Mouse (Mus musculus) stomach, embryonic 16.5 days (tissue): ENCODE measurements around the gene Il34. TPM values are rescaled to one million over a fixed set of nuclear protein-coding genes. Genes with fewer than 3 reads are reported as not detected.

Experiments
- ATAC-seq: fragments of 200-750 bp; cut with Nextera tagmentation; 2 replicates; pipeline ENCODE4 v1.8.0; 2017; ENCODE audit warnings: moderate number of reproducible peaks, moderate TSS enrichment; ENCODE audit not compliant: insufficient read depth, low FRiP score
- H3K27ac ChIP-seq: fragments of 300-500 bp; sonication (generic); 2 replicates; pipeline ENCODE4 v1.5.1; 2014; ENCODE audit warnings: low read length
- H3K27me3 ChIP-seq: fragments of 300-500 bp; sonication (generic); 2 replicates; pipeline ENCODE4 v1.6.1; 2014; ENCODE audit warnings: low read length, control low read depth, mixed read lengths; ENCODE audit not compliant: control insufficient read depth, insufficient read depth
- H3K36me3 ChIP-seq: fragments of 300-500 bp; sonication (generic); 2 replicates; pipeline ENCODE4 v1.6.1; 2014; ENCODE audit warnings: low read length; ENCODE audit not compliant: control insufficient read depth, insufficient read depth
- H3K4me1 ChIP-seq: fragments of 300-500 bp; sonication (generic); 2 replicates; pipeline ENCODE4 v1.6.1; 2014; ENCODE audit warnings: low read length, control low read depth, mixed read lengths; ENCODE audit not compliant: control insufficient read depth, insufficient read depth
- H3K4me2 ChIP-seq: fragments of 300-500 bp; sonication (generic); 2 replicates; pipeline ENCODE4 v1.6.1; 2014; ENCODE audit warnings: low read depth, low read length, mixed read lengths
- H3K4me3 ChIP-seq: fragments of 300-500 bp; sonication (generic); replicated peaks from 2 replicates; pipeline ENCODE4 v1.5.1; 2014; ENCODE audit warnings: mild to moderate bottlenecking, low read length
- H3K9ac ChIP-seq: fragments of 300-500 bp; sonication (generic); 2 replicates; pipeline ENCODE4 v1.6.1; 2014; ENCODE audit warnings: low read length
- H3K9me3 ChIP-seq: fragments of 300-500 bp; sonication (generic); replicated peaks from 2 replicates; pipeline ENCODE4 v1.6.1; 2016; ENCODE audit warnings: low read length, control low read depth; ENCODE audit not compliant: control insufficient read depth
- WGBS: fragments of 180-500 bp; shearing (Covaris S2); extraction: QIAGEN DNeasy Blood & Tissue Kit; methylation state at CpG from one replicate; pipeline ENCODE4 v1.1.7; 2014; 5-methylcytosine and 5-hydroxymethylcytosine counted together
- polyA plus RNA-seq: library from polyadenylated mRNA; unstranded; fragments of >200 nt; fragmentation: Nextera tagmentation; extraction: Ambion mirVana; gene quantifications from 2 replicates; pipeline ENCODE4 v1.2.1, GENCODE M21; 2015

Gene Il34
- polyA plus RNA-seq, 1 experiment from 2014 or later: 2.9 TPM

DNA sequence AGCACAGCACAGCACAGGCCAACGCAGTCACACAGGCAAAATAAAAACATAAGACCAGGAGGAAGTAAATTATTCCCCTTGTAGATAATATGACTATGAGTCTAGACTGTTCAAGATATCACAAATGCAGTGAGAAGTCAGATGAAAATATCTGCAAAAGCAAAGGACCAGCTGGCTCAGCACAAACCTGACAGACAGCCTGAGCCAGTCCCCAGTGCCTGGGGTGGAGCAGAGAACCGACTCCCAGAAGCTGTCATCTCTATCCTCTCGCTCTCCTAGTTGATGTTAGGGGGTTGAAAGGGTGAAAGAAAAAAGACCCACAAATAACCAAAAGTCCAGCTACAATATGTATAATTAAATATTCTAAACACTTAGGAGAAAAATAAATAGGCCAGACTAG is 30.0 kb downstream of the Il34 start:
- Histone ChIP-seq H3K9me3 (no peaks in the 10 kb centered on the region), H3K4me1 (no peaks in the 10 kb centered on the region), H3K9ac (no peak overlapping the region), H3K27me3 (no peaks in the 10 kb centered on the region), H3K36me3 (no peaks in the 10 kb centered on the region), H3K4me3 (no peak overlapping the region), H3K27ac (no peak overlapping the region), H3K4me2 (no peak overlapping the region)
- ATAC-seq: no peak
- WGBS: 75% methylated on average over 3 of the region's 3 CpGs

DNA sequence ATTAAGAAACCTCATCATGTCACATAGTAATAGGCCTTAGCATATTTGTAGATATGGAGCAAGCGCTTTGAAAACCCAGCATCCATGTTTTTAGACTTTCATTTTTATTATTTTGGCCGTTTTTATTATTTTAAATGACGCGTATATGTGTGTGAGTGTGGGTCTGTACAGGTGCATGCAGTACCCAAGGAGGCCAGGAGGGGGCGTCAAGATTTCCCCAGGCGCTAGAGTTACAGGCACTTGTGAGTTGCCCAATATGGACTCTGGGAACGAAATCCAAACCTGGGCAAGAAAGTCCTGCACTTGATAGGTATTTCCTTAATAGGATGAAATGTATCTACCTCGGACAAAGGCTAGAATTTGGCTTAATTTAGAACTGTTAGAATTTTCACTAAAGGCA is 30.4 kb downstream of the Il34 start:
- no peak overlapping the region for H3K27ac ChIP-seq
- WGBS: 79% methylated on average over 8 of the region's 8 CpGs
- no peak overlapping the region for H3K4me2 ChIP-seq
- no peaks in the 10 kb centered on the region for H3K36me3 ChIP-seq
- H3K9ac ChIP-seq: no peak overlapping the region
- H3K9me3 ChIP-seq: no peaks in the 10 kb centered on the region
- no peak for ATAC-seq
- no peaks in the 10 kb centered on the region for H3K27me3 ChIP-seq
- no peaks in the 10 kb centered on the region for H3K4me1 ChIP-seq
- H3K4me3 ChIP-seq: no peak overlapping the region

DNA sequence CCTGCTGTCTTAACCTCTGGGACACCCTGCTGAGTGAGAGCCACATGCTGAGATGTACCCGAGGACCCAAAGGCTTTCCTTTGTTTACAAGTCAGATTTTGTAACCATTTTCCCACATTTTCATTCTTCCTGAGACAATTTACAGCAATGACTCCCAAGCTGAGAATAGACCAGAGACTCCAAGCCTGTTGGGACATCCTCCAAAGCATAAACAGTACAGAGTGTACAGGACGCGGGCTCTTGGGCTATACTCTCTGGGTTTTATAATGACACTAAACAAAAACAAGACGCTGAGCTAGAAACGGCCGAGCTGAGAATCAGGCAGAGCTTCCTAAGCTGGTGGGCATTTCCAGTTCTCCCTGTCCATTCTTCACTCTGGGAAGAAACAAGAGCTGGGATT is 31.0 kb downstream of the Il34 start:
- no peak overlapping the region for H3K27ac ChIP-seq
- H3K36me3 ChIP-seq: no peaks in the 10 kb centered on the region

DNA sequence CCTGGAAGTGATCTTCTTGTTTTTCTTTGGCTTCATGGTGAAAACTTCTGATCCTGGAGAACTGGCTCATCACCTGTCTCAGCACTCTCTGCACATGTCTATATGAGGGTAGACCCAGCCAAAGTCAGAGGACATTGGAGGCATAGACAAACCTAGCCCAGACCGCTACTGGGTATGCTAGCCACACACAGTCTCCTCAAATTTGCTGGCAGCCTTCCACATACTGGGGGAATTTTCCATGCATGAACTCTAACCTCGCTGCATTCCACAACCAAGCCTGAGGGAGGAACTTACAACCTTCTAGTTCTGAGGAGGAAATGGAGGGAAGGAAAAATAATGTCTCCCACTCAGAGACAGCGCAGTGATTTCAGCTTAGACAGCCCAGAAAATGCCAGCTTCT is 31.7 kb downstream of the Il34 start:
- H3K27ac ChIP-seq: no peak overlapping the region
- no peaks in the 10 kb centered on the region for H3K9me3 ChIP-seq
- no peaks in the 10 kb centered on the region for H3K36me3 ChIP-seq
- H3K4me1 ChIP-seq: no peaks in the 10 kb centered on the region
- 0 out of 2 replicates have a peak, but pooled peaks have one; percentile 30 for ATAC-seq
- H3K9ac ChIP-seq: no peak overlapping the region
- no peaks in the 10 kb centered on the region for H3K27me3 ChIP-seq
- no peak overlapping the region for H3K4me2 ChIP-seq
- 58% methylated on average over 3 of the region's 3 CpGs for WGBS
- H3K4me3 ChIP-seq: no peak overlapping the region

More for the DNA sequence above, 31.0 kb downstream of the Il34 start:
- H3K4me1 ChIP-seq: no peaks in the 10 kb centered on the region
- no peak overlapping the region for H3K4me3 ChIP-seq
- no peak for ATAC-seq
- 76% methylated on average over 6 of the region's 6 CpGs for WGBS
- H3K9ac ChIP-seq: no peak overlapping the region
- H3K9me3 ChIP-seq: no peaks in the 10 kb centered on the region
- no peak overlapping the region for H3K4me2 ChIP-seq
- H3K27me3 ChIP-seq: no peaks in the 10 kb centered on the region

DNA sequence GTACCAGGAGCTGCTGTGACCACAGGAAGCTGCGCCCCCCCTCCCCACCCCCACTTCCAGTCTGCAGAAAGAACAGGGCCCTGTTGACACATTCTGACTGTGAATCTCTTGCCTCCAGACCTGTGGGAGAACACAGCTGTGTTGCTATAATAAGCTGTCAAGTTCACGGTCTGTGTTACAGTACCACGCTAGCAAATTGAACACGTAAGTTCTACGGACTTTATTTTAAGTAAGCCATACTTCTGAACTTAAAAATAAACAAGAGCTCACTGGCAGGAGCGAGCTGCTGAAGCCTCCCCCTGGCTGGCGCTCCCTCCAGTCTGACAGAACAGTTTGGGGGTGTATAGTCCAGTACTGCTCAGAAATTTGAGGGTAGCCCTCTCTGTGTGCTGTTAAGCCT is 33.3 kb downstream of the Il34 start:
- Histone ChIP-seq H3K4me2 (no peak overlapping the region), H3K27ac (peak overlapping the region; percentile 36; the same call in 1 of the 2 replicates), H3K4me3 (no peak overlapping the region), H3K27me3 (no peaks in the 10 kb centered on the region), H3K9me3 (no peaks in the 10 kb centered on the region), H3K4me1 (no peaks in the 10 kb centered on the region), H3K9ac (no peak overlapping the region), H3K36me3 (no peaks in the 10 kb centered on the region)
- ATAC-seq: peak; percentile 42; the same call in 1 of the 2 replicates
- 36% methylated on average over 7 of the region's 7 CpGs for WGBS

DNA sequence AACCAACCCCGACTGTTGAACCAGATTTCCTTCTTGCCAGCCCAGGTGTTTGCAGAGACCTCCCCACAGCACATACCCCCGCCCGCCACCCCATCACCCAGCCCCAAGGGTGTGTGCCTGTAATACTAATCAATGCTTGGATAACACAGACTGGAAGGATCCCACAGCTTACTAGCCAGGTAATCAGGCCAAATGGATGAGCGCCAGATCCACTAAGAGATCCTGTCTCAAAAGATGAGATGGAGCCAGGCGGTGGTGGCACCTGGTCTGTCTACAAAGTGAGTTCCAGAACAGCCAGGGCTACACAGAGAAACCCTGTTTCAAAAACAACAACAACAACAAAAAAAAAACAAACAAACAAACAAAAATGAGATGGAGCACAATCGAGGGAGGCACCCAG is 38.5 kb downstream of the Il34 start:
- Histone ChIP-seq H3K27me3 (no peaks in the 10 kb centered on the region), H3K36me3 (no peaks in the 10 kb centered on the region), H3K4me3 (no peak overlapping the region), H3K9me3 (no peaks in the 10 kb centered on the region), H3K9ac (no peak overlapping the region), H3K4me2 (no peak overlapping the region), H3K27ac (no peak overlapping the region), H3K4me1 (no peaks in the 10 kb centered on the region)
- ATAC-seq: no peak
- WGBS: 77% methylated on average over 6 of the region's 6 CpGs

DNA sequence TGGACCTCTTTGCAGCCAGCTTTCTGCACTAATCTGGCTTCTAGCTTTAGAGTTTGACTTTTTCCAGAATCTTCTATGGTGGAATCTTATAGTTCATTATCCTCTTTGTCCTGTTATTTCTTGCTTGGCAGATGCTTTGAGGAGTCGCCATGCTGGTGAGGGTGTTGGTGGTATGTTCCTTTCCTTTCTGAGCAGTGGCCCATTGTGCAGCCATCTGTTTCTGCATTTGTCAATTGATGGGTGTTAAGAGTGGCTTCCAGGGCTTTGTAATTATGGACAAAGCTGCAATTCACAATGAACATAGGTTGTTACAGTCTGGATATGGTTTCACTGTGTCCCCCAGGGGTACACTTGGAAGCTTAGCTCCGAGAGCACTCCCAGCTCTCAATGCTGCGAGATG is 41.1 kb downstream of the Il34 start:
- no peak overlapping the region for H3K4me2 ChIP-seq
- no peak overlapping the region for H3K9ac ChIP-seq
- WGBS: 84% methylated on average over 3 of the region's 3 CpGs
- 0 out of 2 replicates have a peak, but pooled peaks cover 4% of the 10 kb centered on the region for H3K4me1 ChIP-seq
- H3K4me3 ChIP-seq: no peak overlapping the region
- no peak for ATAC-seq
- no peak overlapping the region for H3K27ac ChIP-seq
- no peaks in the 10 kb centered on the region for H3K27me3 ChIP-seq
- H3K36me3 ChIP-seq: no peaks in the 10 kb centered on the region
- no peaks in the 10 kb centered on the region for H3K9me3 ChIP-seq

DNA sequence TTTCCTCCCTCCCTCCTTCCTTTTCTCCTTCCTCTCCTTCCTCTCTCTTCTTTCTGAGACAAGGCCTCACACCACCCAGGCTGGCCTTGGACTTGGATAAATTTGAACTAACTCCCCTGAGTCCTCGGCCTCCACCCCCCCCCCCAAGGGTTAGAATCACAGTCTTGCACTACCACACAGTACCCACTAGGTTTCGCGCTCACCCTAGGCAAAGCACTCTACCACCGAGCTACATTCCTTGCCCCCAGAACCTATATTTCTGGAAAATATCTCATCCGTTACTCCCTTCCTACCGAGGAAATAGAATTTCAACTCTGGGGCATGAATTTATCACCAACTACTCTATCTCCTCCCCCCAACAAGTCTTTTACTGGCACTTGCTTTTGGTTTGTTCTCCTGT is 43.7 kb downstream of the Il34 start:
- no peak overlapping the region for H3K9ac ChIP-seq
- no peaks in the 10 kb centered on the region for H3K36me3 ChIP-seq
- H3K9me3 ChIP-seq: no peaks in the 10 kb centered on the region
- 0 out of 2 replicates have a peak, but pooled peaks cover 4% of the 10 kb centered on the region for H3K4me1 ChIP-seq
- H3K27ac ChIP-seq: no peak overlapping the region
- H3K27me3 ChIP-seq: no peaks in the 10 kb centered on the region
- 50% methylated on average over 6 of the region's 6 CpGs for WGBS
- H3K4me2 ChIP-seq: no peak overlapping the region
- no peak for ATAC-seq
- H3K4me3 ChIP-seq: no peak overlapping the region

DNA sequence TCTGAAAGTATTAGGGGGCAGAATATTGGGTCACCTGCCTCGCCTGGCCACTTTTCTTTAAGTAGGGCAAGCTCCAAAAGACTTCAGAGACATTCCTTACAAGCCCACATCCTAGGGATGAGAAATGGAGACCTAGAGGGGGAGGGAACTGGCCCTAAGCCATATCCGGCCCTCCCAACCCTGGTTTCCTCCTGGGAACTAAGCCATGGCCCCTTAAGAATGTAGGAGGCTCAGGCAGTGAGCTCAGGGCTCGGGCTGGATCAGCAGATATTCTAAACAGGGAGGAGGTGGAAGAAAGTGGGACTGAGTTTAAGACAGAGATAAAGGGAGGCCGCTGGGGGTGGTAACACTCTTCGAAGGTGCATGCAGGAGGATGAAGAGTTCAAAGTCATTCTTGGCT is 44.5 kb downstream of the Il34 start:
- Histone ChIP-seq H3K4me3 (no peak overlapping the region), H3K27me3 (no peaks in the 10 kb centered on the region), H3K9ac (no peak overlapping the region), H3K4me2 (no peak overlapping the region), H3K4me1 (0 out of 2 replicates have a peak, but pooled peaks cover 4% of the 10 kb centered on the region), H3K27ac (no peak overlapping the region), H3K36me3 (no peaks in the 10 kb centered on the region), H3K9me3 (no peaks in the 10 kb centered on the region)
- WGBS: 36% methylated on average over 5 of the region's 5 CpGs
- peak; percentile 75; the same call in 1 of the 2 replicates for ATAC-seq
